Mouse (Mus musculus): ENCODE results near the gene Ric8b.
A peak's percentile ranks its signal among the peaks of the same experiment; 100 is the strongest.

Ric8b gene

GRCm38 (mm10) chr10:84916810-84917730 lies at the start of gene Ric8b:
Gene Ric8b, plus strand, starts transcription at chr10:84917616.
- peak; percentile 97 to 98 for DNase-seq

- DNase-seq: no peak
Observed at GRCm38 (mm10) chr10:84871285-84871684, 46.1 kb upstream of the Ric8b start.

GRCm38 (mm10) chr10:84871921-84872320 lies 45.5 kb upstream of the Ric8b start:
- DNase-seq: no peak

GRCm38 (mm10) chr10:84879823-84880571 lies 37.4 kb upstream of the Ric8b start:
- peak in 1 of 2 experiments; percentile 24 for DNase-seq

- DNase-seq: no peak
Observed at GRCm38 (mm10) chr10:84882528-84882927, 34.9 kb upstream of the Ric8b start.

GRCm38 (mm10) chr10:84885341-84885884 lies 32.0 kb upstream of the Ric8b start:
- no peak for DNase-seq

- DNase-seq: peak; percentile 38 to 70
Observed at GRCm38 (mm10) chr10:84886221-84886627, 31.2 kb upstream of the Ric8b start.

- DNase-seq: peak; percentile 30 to 68
Observed at GRCm38 (mm10) chr10:84886785-84887184, 30.6 kb upstream of the Ric8b start.

GRCm38 (mm10) chr10:84889096-84889846 lies 28.1 kb upstream of the Ric8b start:
- no peak for DNase-seq

GRCm38 (mm10) chr10:84895810-84896358 lies 21.5 kb upstream of the Ric8b start:
- peak in 1 of 2 experiments; percentile 12 for DNase-seq

- peak in 1 of 2 experiments; percentile 38 for DNase-seq
Observed at GRCm38 (mm10) chr10:84896941-84897930, 20.2 kb upstream of the Ric8b start.

GRCm38 (mm10) chr10:84898144-84898979 lies 19.1 kb upstream of the Ric8b start:
- DNase-seq: no peak

GRCm38 (mm10) chr10:84901676-84902075 lies 15.7 kb upstream of the Ric8b start:
- no peak for DNase-seq

- peak; percentile 20 to 41 for DNase-seq
Observed at GRCm38 (mm10) chr10:84902213-84902612, 15.2 kb upstream of the Ric8b start.

GRCm38 (mm10) chr10:84903307-84903706 lies 14.1 kb upstream of the Ric8b start:
- peak in 1 of 2 experiments; percentile 19 for DNase-seq

GRCm38 (mm10) chr10:84903742-84904141 lies 13.7 kb upstream of the Ric8b start:
- DNase-seq: peak in 1 of 2 experiments; percentile 19

GRCm38 (mm10) chr10:84906895-84907294 lies 10.5 kb upstream of the Ric8b start:
- DNase-seq: no peak

- no peak for DNase-seq
Observed at GRCm38 (mm10) chr10:84908006-84908405, 9.4 kb upstream of the Ric8b start.

- no peak for DNase-seq
Observed at GRCm38 (mm10) chr10:84908471-84908870, 8.9 kb upstream of the Ric8b start.
